Mouse (Mus musculus) bone marrow macrophage, adult 2 months (primary cell): ENCODE measurements around the gene Senp1.

Experiments
- CTCF ChIP-seq: IDR thresholded peaks from 2 replicates; pipeline ENCODE4 v1.5.1; 2012; ENCODE audit warnings: low read depth, mild to moderate bottlenecking, low read length, moderate library complexity
- POLR2A ChIP-seq: IDR thresholded peaks from 2 replicates; pipeline ENCODE4 v1.6.1; 2012; ENCODE audit warnings: mild to moderate bottlenecking, low read depth, low read length, borderline replicate concordance

DNA sequence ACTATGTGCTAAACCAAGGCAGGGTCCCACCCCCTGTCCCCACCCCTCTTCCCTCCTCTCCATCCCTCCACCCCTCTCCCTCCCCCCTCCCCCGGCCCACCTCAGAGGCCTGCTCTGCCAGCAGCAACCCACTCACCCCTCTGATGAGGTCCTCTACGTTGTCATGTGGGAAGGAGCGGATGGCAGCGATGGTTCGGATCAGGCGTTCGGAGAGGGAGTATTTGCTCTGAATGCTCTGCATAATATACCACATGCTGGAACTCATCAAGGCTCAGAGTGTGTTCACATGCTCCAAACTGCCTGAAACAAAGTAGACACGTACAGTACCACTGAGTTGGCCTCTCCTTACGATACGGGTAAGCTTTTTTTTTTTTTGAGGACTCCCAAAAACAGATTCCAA is 49.0 kb upstream of the Senp1 start:
- TF ChIP-seq CTCF (no peak), POLR2A (no peak)
